Mouse (Mus musculus) spleen, postnatal 10 days (tissue): ENCODE results near the gene Gm21518.
"Not testable (repeated sequence)": the region's sequence is repeated elsewhere in the genome, so short reads cannot be mapped to it uniquely, and the experiment has no call there.

Experiments used
- DNase-seq, 2 experiments: peaks; one replicate each; pipeline ENCODE4 v3.0.0; 2021 to 2022; ENCODE audit warnings: low spot score in 2 of 2

Gene Gm21518

DNA sequence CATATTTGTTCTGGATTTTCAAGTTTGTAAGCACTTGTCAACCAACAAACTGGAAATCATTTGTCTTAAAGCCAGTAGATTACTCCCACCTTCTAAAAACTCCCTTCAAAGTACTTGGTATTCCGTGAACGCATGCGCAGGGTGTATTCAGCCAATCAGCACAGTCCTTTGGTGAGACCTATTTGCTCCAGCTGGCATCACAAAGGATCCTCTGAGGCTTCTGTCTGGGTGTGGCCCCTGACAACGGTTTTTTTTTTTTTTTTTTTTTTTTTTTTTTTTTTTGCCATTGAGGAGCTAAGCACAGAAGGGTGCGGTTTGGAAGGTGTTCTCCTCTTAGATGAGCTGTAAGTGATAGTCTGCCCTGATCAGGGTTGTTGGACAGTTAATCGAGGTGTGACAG is at the start of gene Gm21518:
Gene Gm21518, plus strand, starts transcription at position 301 of the 400 bp plus-strand sequence.
- not testable (repeated sequence) for DNase-seq
